13 mouse cellular contexts compared by ENCODE assay signal in genomic region chr5:142394602-142395252, GRCm38 (mm10). TPM values are rescaled to one million over a fixed set of nuclear protein-coding genes. Genes with fewer than 3 reads are reported as not detected.
DNase-seq lines count a peak whose midpoint lies in the region; ATAC-seq lines count a peak whose summit lies in the region.
"Had no signal": no experiment of that assay in that cellular context is flagged by ENCODE, and none has a peak within 500 bp of the region (broad histone marks: within the 10 kb centered on the region; RNA-seq: fewer than 3 reads in every experiment).

No protein-coding gene starts in this region.

- no peaks in the 10 kb centered on the region for H3K36me3 ChIP-seq in hindbrain, embryonic 11.5 days (ENCODE audit: control insufficient read depth, insufficient read depth, low read length)
- H3K36me3 ChIP-seq in hindbrain, embryonic 14.5 days (replicated peaks; ENCODE audit: control insufficient read depth, insufficient read depth): no peaks in the 10 kb centered on the region
- no peaks in the 10 kb centered on the region for H3K36me3 ChIP-seq in midbrain, embryonic 11.5 days (ENCODE audit: control insufficient read depth, insufficient read depth, low read length)
- H3K36me3 ChIP-seq in midbrain, embryonic 16.5 days (ENCODE audit: control insufficient read depth, insufficient read depth, low read length): no peaks in the 10 kb centered on the region
- H3K36me3 ChIP-seq: heart, embryonic 12.5 days; lung, embryonic 15.5 days; neural tube, embryonic 15.5 days had no signal

- no peak overlapping the region for H3K4me2 ChIP-seq in hindbrain, embryonic 11.5 days (replicated peaks; ENCODE audit: low read depth, low read length)
- no peak overlapping the region for H3K4me2 ChIP-seq in hindbrain, embryonic 14.5 days (replicated peaks)
- H3K4me2 ChIP-seq in midbrain, embryonic 11.5 days: no peak overlapping the region
- H3K4me2 ChIP-seq in midbrain, embryonic 16.5 days (ENCODE audit: low read length): no peak overlapping the region
- H3K4me2 ChIP-seq: heart, embryonic 12.5 days; lung, embryonic 15.5 days; neural tube, embryonic 15.5 days had no signal

- DNase-seq in hindbrain, embryonic 11.5 days (ENCODE audit: low spot score): peak; percentile 43
- DNase-seq in hindbrain, embryonic 14.5 days (ENCODE audit: low spot score): no peak
- DNase-seq in midbrain, embryonic 11.5 days (ENCODE audit: low spot score, missing footprints): no peak
- peak; percentile 89 for DNase-seq in R1 (ENCODE audit: low read depth, low spot score)
- peak; percentile 12 to 58 for DNase-seq in monocyte, adult 2 months (ENCODE audit: low read depth in 1 of 2, low spot score in 2 of 2)
- DNase-seq in urinary bladder, postnatal 10 days (ENCODE audit: low spot score): no peak
- no peak for DNase-seq in frontal cortex, adult 2 months (ENCODE audit: extremely low spot score in 1 of 2, low spot score in 1 of 2)
- DNase-seq: adrenal gland, postnatal 36 days; kidney, adult 8-10 months had no signal

- WGBS in hindbrain, embryonic 11.5 days: 91% methylated on average over 6 of the region's 6 CpGs
- WGBS in hindbrain, embryonic 14.5 days: 93% methylated on average over 6 of the region's 6 CpGs
- 95% methylated on average over 6 of the region's 6 CpGs for WGBS in midbrain, embryonic 11.5 days
- 93% methylated on average over 6 of the region's 6 CpGs for WGBS in midbrain, embryonic 16.5 days

- H3K27me3 ChIP-seq in hindbrain, embryonic 11.5 days (ENCODE audit: control insufficient read depth, insufficient read depth, low read length): no peaks in the 10 kb centered on the region
- no peaks in the 10 kb centered on the region for H3K27me3 ChIP-seq in hindbrain, embryonic 14.5 days (ENCODE audit: control insufficient read depth, insufficient read depth, low read length)
- no peaks in the 10 kb centered on the region for H3K27me3 ChIP-seq in midbrain, embryonic 11.5 days (ENCODE audit: control insufficient read depth, insufficient read depth, low read length)
- H3K27me3 ChIP-seq in midbrain, embryonic 16.5 days (ENCODE audit: control insufficient read depth, insufficient read depth, low read depth, low read length): no peaks in the 10 kb centered on the region
- H3K27me3 ChIP-seq: heart, embryonic 12.5 days; lung, embryonic 15.5 days; neural tube, embryonic 15.5 days had no signal

- H3K9me3 ChIP-seq in hindbrain, embryonic 11.5 days (ENCODE audit: control insufficient read depth, low read length): no peaks in the 10 kb centered on the region
- H3K9me3 ChIP-seq in hindbrain, embryonic 14.5 days (ENCODE audit: control insufficient read depth, low read length): no peaks in the 10 kb centered on the region
- H3K9me3 ChIP-seq in midbrain, embryonic 11.5 days (ENCODE audit: control insufficient read depth, low read length): no peaks in the 10 kb centered on the region
- no peaks in the 10 kb centered on the region for H3K9me3 ChIP-seq in midbrain, embryonic 16.5 days (replicated peaks; ENCODE audit: control insufficient read depth, low read length, poor library complexity, severe bottlenecking)
- H3K9me3 ChIP-seq: heart, embryonic 12.5 days; lung, embryonic 15.5 days; neural tube, embryonic 15.5 days had no signal

- H3K4me1 ChIP-seq in hindbrain, embryonic 11.5 days (replicated peaks; ENCODE audit: control insufficient read depth, insufficient read depth, low read length): peaks cover 5% of the 10 kb centered on the region; the same call in 1 of the 2 replicates
- no peaks in the 10 kb centered on the region for H3K4me1 ChIP-seq in hindbrain, embryonic 14.5 days (replicated peaks; ENCODE audit: control insufficient read depth, insufficient read depth, low read length)
- H3K4me1 ChIP-seq in midbrain, embryonic 11.5 days (ENCODE audit: control insufficient read depth, insufficient read depth, low read length): peaks cover 23% of the 10 kb centered on the region
- no peaks in the 10 kb centered on the region; the same call in 1 of the 2 replicates for H3K4me1 ChIP-seq in midbrain, embryonic 16.5 days (ENCODE audit: control insufficient read depth, insufficient read depth, low read length)
- H3K4me1 ChIP-seq: lung, embryonic 15.5 days; neural tube, embryonic 15.5 days had no signal

- H3K27ac ChIP-seq in hindbrain, embryonic 11.5 days (ENCODE audit: low read depth, low read length): no peak overlapping the region
- no peak overlapping the region for H3K27ac ChIP-seq in hindbrain, embryonic 14.5 days
- peak overlapping the region; percentile 67 for H3K27ac ChIP-seq in midbrain, embryonic 11.5 days (ENCODE audit: low read depth, low read length)
- H3K27ac ChIP-seq in midbrain, embryonic 16.5 days (ENCODE audit: low read length): no peak overlapping the region
- H3K27ac ChIP-seq: lung, embryonic 15.5 days; neural tube, embryonic 15.5 days had no signal

- H3K4me3 ChIP-seq in hindbrain, embryonic 11.5 days (ENCODE audit: low read depth, low read length): no peak overlapping the region
- no peak overlapping the region for H3K4me3 ChIP-seq in hindbrain, embryonic 14.5 days (replicated peaks; ENCODE audit: low read length)
- no peak overlapping the region for H3K4me3 ChIP-seq in midbrain, embryonic 11.5 days (ENCODE audit: low read depth, low read length)
- no peak overlapping the region for H3K4me3 ChIP-seq in midbrain, embryonic 16.5 days (ENCODE audit: low read depth, low read length)
- H3K4me3 ChIP-seq: heart, embryonic 12.5 days; lung, embryonic 15.5 days; neural tube, embryonic 15.5 days had no signal

- no peak overlapping the region for H3K9ac ChIP-seq in hindbrain, embryonic 11.5 days (ENCODE audit: low read depth, low read length)
- no peak overlapping the region for H3K9ac ChIP-seq in hindbrain, embryonic 14.5 days
- no peak overlapping the region for H3K9ac ChIP-seq in midbrain, embryonic 11.5 days (ENCODE audit: low read length)
- H3K9ac ChIP-seq in midbrain, embryonic 16.5 days (ENCODE audit: low read depth, low read length): no peak overlapping the region
- H3K9ac ChIP-seq: heart, embryonic 12.5 days; lung, embryonic 15.5 days; neural tube, embryonic 15.5 days had no signal

- no peak for ATAC-seq in hindbrain, embryonic 11.5 days (ENCODE audit: low FRiP score)
- ATAC-seq in hindbrain, embryonic 14.5 days (ENCODE audit: low FRiP score): no peak
- ATAC-seq in midbrain, embryonic 11.5 days (ENCODE audit: low FRiP score): no peak
- no peak for ATAC-seq in midbrain, embryonic 16.5 days

RNA-seq across cellular contexts. Expression of gene Foxk1, which starts 6.6 kb away (rescaled TPM):
- polyA plus RNA-seq in hindbrain, embryonic 11.5 days (2014; fragmentation: Nextera tagmentation; extraction: Ambion mirVana): 4.0 and 4.1 TPM in 2 replicates
- 5.4 and 5.9 TPM in 2 replicates for polyA plus RNA-seq in hindbrain, embryonic 14.5 days (2014; fragmentation: Nextera tagmentation; extraction: Ambion mirVana)
- 4.0 and 4.2 TPM in 2 replicates for polyA plus RNA-seq in midbrain, embryonic 11.5 days (2014; fragmentation: Nextera tagmentation; extraction: Ambion mirVana)
- 6.0 and 6.7 TPM in 2 replicates for polyA plus RNA-seq in midbrain, embryonic 16.5 days (2015; fragmentation: Nextera tagmentation; extraction: Ambion mirVana)
- polyA plus RNA-seq in frontal cortex, adult 2 months (2012; rRNA removed): 19.1 and 19.2 TPM in 2 replicates

Comparison
In these comparisons a context has a peak if more than half of its experiments do, and no peak if none do; other contexts are left out.
1. DNase-seq: peak in hindbrain, embryonic 11.5 days (single experiment), R1 (single experiment) and monocyte, adult 2 months (2 of 2); none in hindbrain, embryonic 14.5 days (single experiment), midbrain, embryonic 11.5 days (single experiment), urinary bladder, postnatal 10 days (single experiment) and frontal cortex, adult 2 months (0 of 2).